Comparison of ENCODE assay signal across 9 mouse cellular contexts in genomic region chr12:81631661-81632401, GRCm38 (mm10). TPM values are rescaled to one million over a fixed set of nuclear protein-coding genes. Genes with fewer than 3 reads are reported as not detected.
DNase-seq lines count a peak whose midpoint lies in the region; ATAC-seq and TF ChIP-seq lines count a peak whose summit lies in the region.
"Had no signal": no experiment of that assay in that cellular context is flagged by ENCODE, and none has a peak within 500 bp of the region (broad histone marks: within the 10 kb centered on the region; RNA-seq: fewer than 3 reads in every experiment).

No protein-coding gene starts in this region.

- intact Hi-C loops in gastrocnemius, postnatal 14 days (cut with DNase I; ENCODE audit: low total_unique reads), result no loop called here

- no peaks in the 10 kb centered on the region for H3K27me3 ChIP-seq in hindbrain, embryonic 16.5 days (replicated peaks; ENCODE audit: control insufficient read depth, insufficient read depth, low read length)
- H3K27me3 ChIP-seq in liver, postnatal 0 days (ENCODE audit: insufficient read depth, low read length), result peaks cover 35% of the 10 kb centered on the region

- TF ChIP-seq CTCF in embryonic fibroblast, embryonic 13.5 days (IDR thresholded peaks at IDR 0.05; ENCODE audit: borderline replicate concordance, insufficient read depth, low read length), result no peak
- TF ChIP-seq CTCF in liver, postnatal 0 days (IDR thresholded peaks at IDR 0.05; ENCODE audit: low read depth), result no peak
- no peak for TF ChIP-seq CTCF in olfactory bulb, adult 2 months (IDR thresholded peaks at IDR 0.05; ENCODE audit: insufficient read depth, low read depth, low read length)

- H3K9ac ChIP-seq in hindbrain, embryonic 16.5 days (ENCODE audit: low read depth, low read length), result peak overlapping the region; percentile 96
- H3K9ac ChIP-seq in liver, postnatal 0 days (replicated peaks), result no peak overlapping the region

- TF ChIP-seq POLR2A in embryonic fibroblast, embryonic 13.5 days (IDR thresholded peaks at IDR 0.05; ENCODE audit: low read depth, low read length), result no peak
- TF ChIP-seq POLR2A in olfactory bulb, adult 2 months (IDR thresholded peaks at IDR 0.05; ENCODE audit: insufficient read depth, low read depth, low read length), result no peak

- H3K27ac ChIP-seq in embryonic fibroblast, embryonic 13.5 days (ENCODE audit: insufficient read depth, low read length), result no peak overlapping the region
- peak overlapping the region; percentile 96 for H3K27ac ChIP-seq in hindbrain, embryonic 16.5 days (ENCODE audit: low read depth, low read length)
- H3K27ac ChIP-seq in liver, postnatal 0 days (ENCODE audit: low read depth), result no peak overlapping the region
- no peak overlapping the region for H3K27ac ChIP-seq in olfactory bulb, adult 2 months (ENCODE audit: insufficient read depth, low read depth, low read length)

- ATAC-seq in hindbrain, embryonic 16.5 days, result peak; percentile 8; the same call in 1 of the 2 replicates
- ATAC-seq in liver, postnatal 0 days, result no peak

- peak overlapping the region; percentile 77 for H3K4me2 ChIP-seq in hindbrain, embryonic 16.5 days (ENCODE audit: low read length)
- peak overlapping the region; percentile 77 for H3K4me2 ChIP-seq in liver, postnatal 0 days (ENCODE audit: low read depth, low read length)

- peak; percentile 11 for DNase-seq in kidney, adult 18-20 months
- DNase-seq in kidney, postnatal 14 days, result no peak
- DNase-seq in WW6 (ENCODE audit: low read depth, low spot score), result peak; percentile 31
- DNase-seq in liver, postnatal 0 days, result peak; percentile 15
- no peak for DNase-seq in gastrocnemius, postnatal 14 days

- TF ChIP-seq EP300 in liver, postnatal 0 days (IDR thresholded peaks at IDR 0.05; ENCODE audit: low read depth), result no peak

- no peaks in the 10 kb centered on the region for H3K9me3 ChIP-seq in hindbrain, embryonic 16.5 days (ENCODE audit: control insufficient read depth, low read length)
- no peaks in the 10 kb centered on the region for H3K9me3 ChIP-seq in liver, postnatal 0 days (ENCODE audit: low read length)
- H3K9me3 ChIP-seq: G1E had no signal

- whole genome bisulfite sequencing in hindbrain, embryonic 16.5 days, result 2% methylated on average over 29 of the region's 31 CpGs
- WGBS in liver, postnatal 0 days (ENCODE audit: insufficient replicate concordance), result 5% methylated on average over 22 of the region's 31 CpGs
- 1% methylated on average over 31 of the region's 31 CpGs for WGBS in olfactory bulb, adult 2 months

- no peaks in the 10 kb centered on the region for H3K4me1 ChIP-seq in embryonic fibroblast, embryonic 13.5 days (ENCODE audit: control insufficient read depth, insufficient read depth, low read length)
- peaks cover 17% of the 10 kb centered on the region for H3K4me1 ChIP-seq in hindbrain, embryonic 16.5 days (ENCODE audit: control insufficient read depth, insufficient read depth, low read depth, low read length)
- peaks cover 5% of the 10 kb centered on the region; the same call in 1 of the 2 replicates for H3K4me1 ChIP-seq in liver, postnatal 0 days (ENCODE audit: insufficient read depth)
- H3K4me1 ChIP-seq in olfactory bulb, adult 2 months (ENCODE audit: control insufficient read depth, insufficient read depth, low read length), result peaks cover 3% of the 10 kb centered on the region; the same call in 1 of the 2 replicates

- H3K4me3 ChIP-seq in embryonic fibroblast, embryonic 13.5 days (ENCODE audit: insufficient read depth, low read length), result peak overlapping the region; percentile 59
- peak overlapping the region; percentile 84 for H3K4me3 ChIP-seq in hindbrain, embryonic 16.5 days (ENCODE audit: low read length)
- peak overlapping the region; percentile 46 for H3K4me3 ChIP-seq in liver, postnatal 0 days (ENCODE audit: low read depth, low read length)
- H3K4me3 ChIP-seq in olfactory bulb, adult 2 months (ENCODE audit: insufficient read depth, low read depth, low read length), result peak overlapping the region; percentile 59

- no peaks in the 10 kb centered on the region for H3K36me3 ChIP-seq in hindbrain, embryonic 16.5 days (ENCODE audit: control insufficient read depth, insufficient read depth, low read length)
- no peaks in the 10 kb centered on the region for H3K36me3 ChIP-seq in liver, postnatal 0 days (replicated peaks; ENCODE audit: insufficient read depth, low read length)
- H3K36me3 ChIP-seq: G1E had no signal

RNA-seq across cellular contexts. Expression of gene Ttc9, which starts 0.8 kb away (rescaled TPM):
- 13.0 and 28.3 TPM in 2 replicates for polyA plus RNA-seq in embryonic fibroblast, embryonic 13.5 days (2011; ENCODE audit: insufficient read length, low read depth, missing spikeins)
- 19.3 TPM in 2 replicates for polyA plus RNA-seq in hindbrain, embryonic 16.5 days (2015; fragmentation: Nextera tagmentation; extraction: Ambion mirVana)
- polyA plus RNA-seq in liver, postnatal 0 days (2015; fragmentation: Nextera tagmentation; extraction: Ambion mirVana), result 0.11 TPM in 1 of 2 replicates, not detected in the other
- polyA plus RNA-seq in olfactory bulb, adult 2 months (2012; ENCODE audit: insufficient read depth, insufficient read length, low replicate concordance, missing spikeins), result not detected in 2 replicates
- 10 to 100 TPM; 11.5 to 21.3 TPM for total RNA-seq in gastrocnemius, postnatal 14 days (2021)
- polyA plus RNA-seq: G1E had no signal

RNA-seq across cellular contexts. Expression of gene Med6, which starts 37.0 kb away (rescaled TPM):
- 60.3 and 64.0 TPM in 2 replicates for polyA plus RNA-seq in embryonic fibroblast, embryonic 13.5 days (2011; ENCODE audit: insufficient read length, low read depth, missing spikeins)
- 38.1 and 40.2 TPM in 2 replicates for polyA plus RNA-seq in hindbrain, embryonic 16.5 days (2015; fragmentation: Nextera tagmentation; extraction: Ambion mirVana)
- 22.8 and 24.9 TPM in 2 replicates for polyA plus RNA-seq in liver, postnatal 0 days (2015; fragmentation: Nextera tagmentation; extraction: Ambion mirVana)
- polyA plus RNA-seq in olfactory bulb, adult 2 months (2012; ENCODE audit: insufficient read depth, insufficient read length, low replicate concordance, missing spikeins), result not detected in 2 replicates
- 10 to 100 TPM; 12.8 TPM for total RNA-seq in gastrocnemius, postnatal 14 days (2021)

Comparison
In these comparisons a context has a peak if more than half of its experiments do, and no peak if none do; other contexts are left out.
1. DNase-seq: peak in kidney, adult 18-20 months (single experiment), WW6 (single experiment) and liver, postnatal 0 days (single experiment); none in kidney, postnatal 14 days (single experiment) and gastrocnemius, postnatal 14 days (single experiment).
2. RNA of gene Ttc9, which starts 0.8 kb away (polyA plus RNA-seq): 19.3 TPM in hindbrain, embryonic 16.5 days and 13.0 to 28.3 TPM in embryonic fibroblast, embryonic 13.5 days; 0.11 TPM in liver, postnatal 0 days and not detected in olfactory bulb, adult 2 months; every median in the first group is over 10 times any median in the second.
3. RNA of gene Med6, which starts 37.0 kb away (polyA plus RNA-seq): 60.3 to 64.0 TPM in embryonic fibroblast, embryonic 13.5 days, 38.1 to 40.2 TPM in hindbrain, embryonic 16.5 days and 22.8 to 24.9 TPM in liver, postnatal 0 days; not detected in olfactory bulb, adult 2 months; every median in the first group is over 10 times any median in the second.
4. Peak in every context shown above with its lines, with median percentiles within 50 percentile points of each other: H3K4me3 ChIP-seq.